Mouse (Mus musculus) neural tube, embryonic 11.5 days (tissue): Measurements from ENCODE around the gene Gdpd3. TPM values are rescaled to one million over a fixed set of nuclear protein-coding genes. Genes with fewer than 3 reads are reported as not detected.

Experiments
- ATAC-seq: fragments of 200-750 bp; cut with Nextera tagmentation; 2 replicates; pipeline ENCODE4 v1.8.0; 2017; ENCODE audit warnings: moderate number of reproducible peaks, mild to moderate bottlenecking, moderate TSS enrichment, moderate library complexity; ENCODE audit not compliant: insufficient read depth, low FRiP score, low TSS enrichment
- DNase-seq: peaks from one replicate; pipeline ENCODE4 v3.0.0-alpha.2; 2015; ENCODE audit warnings: low spot score
- H3K27ac ChIP-seq: fragments of 300-500 bp; sonication (generic); 2 replicates; pipeline ENCODE4 v1.5.1; 2014; ENCODE audit warnings: low read depth, mild to moderate bottlenecking, low read length
- H3K27me3 ChIP-seq: fragments of 300-500 bp; sonication (generic); 2 replicates; pipeline ENCODE4 v1.6.1; 2014; ENCODE audit warnings: mild to moderate bottlenecking, low read length, mixed read lengths; ENCODE audit not compliant: control insufficient read depth, insufficient read depth
- H3K36me3 ChIP-seq: fragments of 300-500 bp; sonication (generic); 2 replicates; pipeline ENCODE4 v1.6.1; 2014; ENCODE audit warnings: mild to moderate bottlenecking, low read length, moderate library complexity, mixed read lengths; ENCODE audit not compliant: control insufficient read depth, insufficient read depth
- H3K4me1 ChIP-seq: fragments of 300-500 bp; sonication (generic); 2 replicates; pipeline ENCODE4 v1.6.1; 2014; ENCODE audit warnings: low read length, mixed read lengths; ENCODE audit not compliant: control insufficient read depth, insufficient read depth
- H3K4me2 ChIP-seq: fragments of 300-500 bp; sonication (generic); 2 replicates; pipeline ENCODE4 v1.6.1; 2014; ENCODE audit warnings: low read depth, mild to moderate bottlenecking, moderate library complexity
- H3K4me3 ChIP-seq: fragments of 300-500 bp; sonication (generic); 2 replicates; pipeline ENCODE4 v1.5.1; 2014; ENCODE audit warnings: low read depth, low read length
- H3K9ac ChIP-seq: fragments of 300-500 bp; sonication (generic); 2 replicates; pipeline ENCODE4 v1.6.1; 2014; ENCODE audit warnings: mild to moderate bottlenecking, low read length
- H3K9me3 ChIP-seq: fragments of 300-500 bp; sonication (generic); 2 replicates; pipeline ENCODE4 v1.6.1; 2016; ENCODE audit warnings: low read length; ENCODE audit not compliant: control insufficient read depth
- WGBS: fragments of 180-500 bp; shearing (Covaris S2); extraction: QIAGEN DNeasy Blood & Tissue Kit; methylation state at CpG from one replicate; pipeline ENCODE4 v1.1.7; 2014; 5-methylcytosine and 5-hydroxymethylcytosine counted together
- polyA plus RNA-seq: library from polyadenylated mRNA; unstranded; fragments of >200 nt; fragmentation: Nextera tagmentation; extraction: Ambion mirVana; gene quantifications from 2 replicates; pipeline ENCODE4 v1.2.1, GENCODE M21; 2014

Gdpd3 gene
- polyA plus RNA-seq, 1 experiment from 2014 or later = 1.5 TPM

DNA sequence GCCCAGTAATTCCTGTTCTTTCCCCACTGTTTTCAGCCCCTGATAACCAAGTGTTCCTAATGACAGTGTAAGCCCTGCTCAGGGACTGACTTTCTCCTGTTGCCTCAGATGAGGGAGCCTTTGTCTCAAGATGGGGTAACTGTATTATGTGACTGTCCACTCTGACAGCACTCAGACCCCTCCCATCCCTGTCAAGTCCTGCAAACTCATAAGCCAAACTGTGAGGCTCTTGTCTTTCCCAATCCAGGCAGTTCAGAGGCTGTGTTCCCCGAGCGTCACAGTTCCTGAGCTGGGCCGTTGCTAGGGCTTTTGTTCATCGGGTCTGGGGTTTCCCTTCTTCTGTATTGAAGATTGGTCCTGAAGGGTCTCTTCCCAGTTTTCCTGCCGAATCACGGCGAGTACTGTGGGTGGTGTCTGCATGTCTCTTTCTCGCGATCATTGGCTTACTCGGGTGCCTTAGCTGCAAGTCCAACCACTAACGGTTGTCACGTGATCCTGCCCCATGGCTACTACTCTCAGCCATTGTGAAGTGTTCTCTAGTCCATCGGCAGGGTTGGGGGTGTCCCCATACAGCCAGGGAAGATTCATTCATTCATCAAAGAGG lies 25.9 kb upstream of the Gdpd3 start:
- Histone ChIP-seq H3K27me3 (no peaks in the 10 kb centered on the region), H3K4me3 (no peak overlapping the region), H3K9me3 (no peaks in the 10 kb centered on the region), H3K4me2 (no peak overlapping the region), H3K9ac (no peak overlapping the region), H3K4me1 (no peaks in the 10 kb centered on the region), H3K36me3 (no peaks in the 10 kb centered on the region), H3K27ac (no peak overlapping the region)
- DNase-seq (no peak), ATAC-seq (no peak)
- WGBS = 86% methylated on average over 13 of the region's 13 CpGs

DNA sequence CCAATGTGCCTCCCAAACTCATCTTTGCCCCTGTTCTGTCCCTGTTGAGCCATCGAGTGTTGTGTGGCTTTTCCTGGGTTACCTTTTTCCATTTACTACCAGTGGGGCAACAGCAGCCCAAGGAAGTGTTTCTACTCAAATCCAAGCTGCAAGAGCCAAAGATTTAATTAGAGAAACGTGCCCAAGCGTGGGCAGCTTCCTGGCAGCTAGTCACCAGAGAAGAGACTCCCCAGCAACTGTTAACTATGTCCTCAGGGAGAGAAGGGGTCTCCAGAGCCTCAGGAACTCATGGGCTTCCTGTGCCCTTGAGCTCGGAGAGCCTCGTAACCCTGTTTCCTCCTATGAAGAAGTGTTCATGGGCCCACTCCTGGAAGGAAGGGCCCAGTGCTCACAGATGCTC lies 25.2 kb upstream of the Gdpd3 start:
- Histone ChIP-seq H3K36me3 (no peaks in the 10 kb centered on the region), H3K27me3 (no peaks in the 10 kb centered on the region), H3K9me3 (no peaks in the 10 kb centered on the region), H3K4me1 (no peaks in the 10 kb centered on the region), H3K4me2 (no peak overlapping the region), H3K9ac (no peak overlapping the region), H3K4me3 (no peak overlapping the region), H3K27ac (no peak overlapping the region)
- ATAC-seq = no peak
- WGBS = 87% methylated on average over 5 of the region's 5 CpGs
- no peak for DNase-seq

DNA sequence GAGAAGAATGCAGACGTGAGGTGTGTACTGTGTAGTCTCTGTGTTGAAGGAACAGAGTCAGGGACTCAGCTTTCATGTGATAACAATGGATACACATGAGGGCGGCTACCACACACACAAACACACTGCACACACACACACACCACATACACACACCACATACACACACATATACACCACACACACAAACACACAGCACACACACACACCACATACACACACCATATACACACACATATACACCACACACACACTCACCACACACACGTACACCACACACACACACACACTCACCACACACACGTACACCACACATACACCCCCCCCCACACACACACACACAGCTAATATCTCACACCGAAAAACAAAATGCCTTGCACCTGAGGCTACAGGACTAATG lies 24.7 kb upstream of the Gdpd3 start:
- WGBS = 89% methylated on average over 5 of the region's 5 CpGs
- Histone ChIP-seq H3K9me3 (no peaks in the 10 kb centered on the region), H3K4me1 (no peaks in the 10 kb centered on the region), H3K27me3 (no peaks in the 10 kb centered on the region), H3K27ac (no peak overlapping the region), H3K4me3 (no peak overlapping the region), H3K9ac (no peak overlapping the region), H3K36me3 (no peaks in the 10 kb centered on the region), H3K4me2 (no peak overlapping the region)
- DNase-seq = no peak
- no peak for ATAC-seq

DNA sequence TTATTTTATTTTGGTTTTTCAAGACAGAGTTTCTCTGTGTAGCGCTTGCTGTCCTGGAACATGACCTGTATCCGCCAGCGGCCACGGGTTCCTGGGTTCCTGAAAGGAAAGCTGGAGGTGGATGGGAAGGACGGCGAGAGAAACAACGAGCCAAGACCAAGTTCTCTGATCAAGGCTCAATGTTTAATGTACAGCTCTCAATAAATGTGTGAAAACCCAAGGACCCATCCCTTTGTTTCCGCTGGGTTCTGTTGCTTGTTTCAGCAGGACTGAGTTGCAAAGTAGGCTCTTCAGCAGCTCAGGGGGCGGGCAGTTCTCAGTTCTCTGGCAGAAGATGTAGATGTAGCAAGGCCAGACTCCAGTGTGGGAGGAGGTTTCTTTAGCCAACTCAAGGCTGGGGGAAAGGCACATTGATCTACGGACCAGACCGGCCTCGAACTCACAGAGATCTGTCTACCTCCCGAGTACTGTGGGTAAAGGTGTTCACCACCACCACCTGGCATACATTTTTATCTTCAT lies 24.1 kb upstream of the Gdpd3 start:
- Histone ChIP-seq H3K36me3 (no peaks in the 10 kb centered on the region), H3K27ac (no peak overlapping the region), H3K9me3 (no peaks in the 10 kb centered on the region), H3K4me3 (no peak overlapping the region), H3K9ac (no peak overlapping the region), H3K4me2 (no peak overlapping the region), H3K4me1 (no peaks in the 10 kb centered on the region), H3K27me3 (no peaks in the 10 kb centered on the region)
- DNase-seq (no peak), ATAC-seq (no peak)
- WGBS = 89% methylated on average over 13 of the region's 13 CpGs

DNA sequence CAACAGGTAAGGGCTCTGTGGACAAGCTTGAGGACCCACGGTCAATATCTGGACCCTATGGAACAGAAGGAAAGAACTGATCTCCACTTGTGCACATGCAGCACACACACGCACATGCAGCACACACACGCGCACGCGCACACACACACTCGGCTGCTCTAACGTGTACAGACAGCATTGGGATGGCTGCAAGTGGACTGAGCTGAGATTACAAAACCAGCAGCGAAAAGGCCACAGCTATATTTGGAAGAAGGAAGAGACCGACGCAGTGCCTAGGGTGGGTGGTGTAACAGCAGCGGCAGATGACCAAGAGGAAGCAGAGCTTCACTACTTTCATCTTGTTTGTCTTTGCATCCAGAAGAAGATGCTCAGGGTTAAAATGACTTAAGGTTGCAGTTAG lies 20.1 kb upstream of the Gdpd3 start:
- no peak overlapping the region for H3K27ac ChIP-seq
- H3K9ac ChIP-seq = no peak overlapping the region
- H3K36me3 ChIP-seq = no peaks in the 10 kb centered on the region
- H3K4me1 ChIP-seq = no peaks in the 10 kb centered on the region
- 93% methylated on average over 12 of the region's 12 CpGs for WGBS
- no peaks in the 10 kb centered on the region for H3K9me3 ChIP-seq
- no peak overlapping the region for H3K4me3 ChIP-seq
- H3K27me3 ChIP-seq = no peaks in the 10 kb centered on the region
- H3K4me2 ChIP-seq = no peak overlapping the region
- DNase-seq (no peak), ATAC-seq (no peak)

DNA sequence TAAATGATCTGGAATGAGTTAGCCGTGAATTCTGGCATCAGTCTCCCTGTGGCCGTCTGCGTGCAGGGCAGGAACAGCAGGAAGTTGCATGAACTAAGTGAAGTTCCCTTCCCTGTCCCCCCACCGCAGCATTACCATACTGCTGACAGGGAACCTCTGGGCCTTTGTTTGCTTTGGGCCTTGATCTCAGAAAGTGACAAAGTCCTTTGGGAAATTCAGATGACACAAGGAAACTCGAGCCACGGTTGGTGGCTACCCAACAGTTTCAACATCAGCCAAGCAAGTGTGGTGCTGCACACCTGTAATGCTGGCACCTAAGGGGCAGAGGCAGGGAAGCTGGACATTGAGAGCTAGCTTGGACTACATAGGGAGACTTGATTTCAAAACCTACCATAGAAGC lies 19.3 kb upstream of the Gdpd3 start:
- Histone ChIP-seq H3K27ac (no peak overlapping the region), H3K27me3 (no peaks in the 10 kb centered on the region), H3K36me3 (no peaks in the 10 kb centered on the region), H3K9ac (no peak overlapping the region), H3K9me3 (no peaks in the 10 kb centered on the region), H3K4me1 (no peaks in the 10 kb centered on the region), H3K4me3 (no peak overlapping the region), H3K4me2 (no peak overlapping the region)
- ATAC-seq = no peak
- DNase-seq = no peak
- 37% methylated on average over 6 of the region's 6 CpGs for WGBS

DNA sequence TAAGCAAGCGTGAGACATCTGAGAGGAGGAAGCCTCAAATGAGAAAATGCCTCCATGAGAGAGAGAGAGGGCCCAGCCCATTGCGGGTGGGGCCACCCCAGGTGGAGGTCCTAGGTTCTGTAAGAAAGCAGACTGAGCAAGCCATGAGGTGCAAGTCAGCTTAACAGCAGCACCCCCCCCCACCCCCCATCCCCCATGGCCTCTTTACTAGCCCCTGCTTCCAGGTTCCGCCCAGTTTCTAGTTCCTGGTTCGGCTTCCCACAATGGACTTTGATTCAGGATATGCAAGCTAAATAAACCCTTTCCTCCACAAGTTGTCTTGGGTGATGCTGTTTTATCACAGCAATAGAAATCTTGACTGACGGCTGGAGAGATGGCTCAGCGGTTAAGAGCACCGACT lies 17.3 kb upstream of the Gdpd3 start:
- Histone ChIP-seq H3K9ac (no peak overlapping the region), H3K9me3 (no peaks in the 10 kb centered on the region), H3K27me3 (no peaks in the 10 kb centered on the region), H3K4me2 (no peak overlapping the region), H3K36me3 (no peaks in the 10 kb centered on the region), H3K4me3 (no peak overlapping the region), H3K4me1 (no peaks in the 10 kb centered on the region), H3K27ac (no peak overlapping the region)
- WGBS = 77% methylated on average over 7 of the region's 7 CpGs
- DNase-seq = no peak
- ATAC-seq = no peak

DNA sequence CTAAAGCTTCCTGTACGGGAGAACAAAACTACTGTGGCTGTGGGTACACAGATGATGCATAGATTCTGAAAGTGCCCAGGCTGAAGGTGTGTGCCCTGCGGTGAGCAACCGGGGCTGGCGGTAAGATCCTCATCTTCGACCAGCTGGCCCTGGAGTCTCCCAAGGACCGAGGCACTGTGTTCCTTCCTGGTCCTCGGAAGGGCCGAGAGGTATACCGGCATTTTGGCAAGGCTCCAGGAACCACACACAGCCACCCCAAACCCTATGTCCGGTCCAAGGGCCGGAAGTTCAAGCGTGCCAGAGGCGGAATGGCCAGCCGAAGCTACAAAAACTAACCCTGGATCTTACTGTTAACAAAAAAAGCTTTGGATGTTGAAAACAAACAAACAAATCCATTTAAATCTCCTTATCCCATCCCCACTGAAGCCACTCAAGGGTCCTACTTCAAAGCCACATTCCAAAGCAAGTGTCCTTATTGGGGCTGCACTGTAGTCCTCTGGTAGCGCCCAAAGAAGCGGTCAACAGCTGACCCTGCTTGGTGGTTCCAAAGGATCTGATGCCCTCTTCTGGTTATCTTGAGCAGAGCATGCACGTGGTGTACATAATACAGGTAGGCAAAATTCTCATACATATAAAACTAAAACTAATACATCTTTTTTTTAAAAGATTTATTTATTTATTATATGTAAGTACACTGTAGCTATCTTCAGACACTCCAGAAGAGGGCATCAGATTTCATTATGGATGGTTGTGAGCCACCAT lies 16.4 kb upstream of the Gdpd3 start:
- Histone ChIP-seq H3K4me3 (no peak overlapping the region), H3K27me3 (no peaks in the 10 kb centered on the region), H3K4me2 (no peak overlapping the region), H3K27ac (no peak overlapping the region), H3K36me3 (no peaks in the 10 kb centered on the region), H3K4me1 (no peaks in the 10 kb centered on the region), H3K9me3 (no peaks in the 10 kb centered on the region), H3K9ac (no peak overlapping the region)
- ATAC-seq = no peak
- no peak for DNase-seq
- 96% methylated on average over 17 of the region's 17 CpGs for WGBS

DNA sequence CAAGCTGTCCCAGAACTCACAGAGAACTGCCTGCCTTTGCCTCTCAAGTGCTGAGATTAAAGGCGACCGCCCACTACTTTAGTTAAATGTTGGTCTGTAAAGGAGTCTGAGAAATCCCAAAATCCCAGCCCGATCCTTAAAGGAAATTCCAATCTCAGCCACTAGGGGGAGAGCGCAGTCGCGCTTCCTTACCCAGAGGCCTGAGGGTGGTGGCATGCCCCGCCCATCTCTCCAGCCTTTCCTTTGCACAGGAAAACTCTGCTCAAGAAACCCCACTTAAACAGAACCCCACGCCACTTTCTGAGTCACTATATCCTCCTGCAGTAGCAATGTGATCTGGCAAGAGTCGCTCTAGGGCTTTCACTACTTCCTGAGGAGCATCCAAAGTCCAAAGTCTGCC lies 11.3 kb upstream of the Gdpd3 start:
- no peaks in the 10 kb centered on the region for H3K27me3 ChIP-seq
- H3K4me1 ChIP-seq = no peaks in the 10 kb centered on the region
- DNase-seq (peak; percentile 83), ATAC-seq (peak; percentile 54; the same call in 1 of the 2 replicates)
- no peak overlapping the region for H3K27ac ChIP-seq
- no peak overlapping the region for H3K4me2 ChIP-seq
- under 1% methylated on average over 9 of the region's 9 CpGs for WGBS
- H3K9ac ChIP-seq = 0 out of 2 replicates have a peak overlapping the region, but pooled peaks have one; percentile 27
- H3K9me3 ChIP-seq = no peaks in the 10 kb centered on the region
- no peak overlapping the region for H3K4me3 ChIP-seq
- H3K36me3 ChIP-seq = no peaks in the 10 kb centered on the region
